Mouse (Mus musculus) stomach, postnatal 0 days (tissue): ENCODE measurements around the gene Adh6a.

Experiments used
- CTCF ChIP-seq: IDR thresholded peaks from 2 replicates; pipeline ENCODE4 v1.5.1; 2016; ENCODE audit warnings: antibody characterized with exemption, low read depth, mild to moderate bottlenecking, moderate library complexity
- EP300 ChIP-seq: optimal IDR thresholded peaks from 2 replicates; pipeline ENCODE3; 2016; ENCODE audit warnings: antibody characterized with exemption

- TF ChIP-seq CTCF (no peak), EP300 (no peak)
Observed at GRCm38 (mm10) chr3:138300130-138300529, 13.0 kb upstream of the Adh6a start.
